Comparison of ENCODE assay signal across 8 mouse cellular contexts in genomic region chr17:13683411-13684174, GRCm38 (mm10).
DNase-seq lines count a peak whose midpoint lies in the region; ATAC-seq and TF ChIP-seq lines count a peak whose summit lies in the region.

No protein-coding gene starts in this region.

- peak overlapping the region; percentile 21; the same call in 1 of the 2 replicates for H3K4me2 ChIP-seq in forebrain, postnatal 0 days (ENCODE audit: low read depth)
- peak overlapping the region; percentile 29 for H3K4me2 ChIP-seq in hindbrain, embryonic 14.5 days (replicated peaks)
- H3K4me2 ChIP-seq in midbrain, postnatal 0 days (ENCODE audit: low read depth, low read length, poor library complexity, severe bottlenecking): peak overlapping the region; percentile 26; the same call in 1 of the 2 replicates

- H3K4me3 ChIP-seq in forebrain, postnatal 0 days (ENCODE audit: low read depth, low read length): peak overlapping the region; percentile 9; the same call in 1 of the 2 replicates
- H3K4me3 ChIP-seq in hindbrain, embryonic 14.5 days (replicated peaks; ENCODE audit: low read length): peak overlapping the region; percentile 21
- H3K4me3 ChIP-seq in liver, adult 2 months (ENCODE audit: insufficient read depth, low read depth, low read length): no peak overlapping the region
- 0 out of 2 replicates have a peak overlapping the region, but pooled peaks have one; percentile 14 for H3K4me3 ChIP-seq in midbrain, postnatal 0 days (ENCODE audit: low read depth, low read length)

- H3K9me3 ChIP-seq in forebrain, postnatal 0 days (ENCODE audit: low read length): no peaks in the 10 kb centered on the region
- H3K9me3 ChIP-seq in hindbrain, embryonic 14.5 days (ENCODE audit: control insufficient read depth, low read length): no peaks in the 10 kb centered on the region
- no peaks in the 10 kb centered on the region for H3K9me3 ChIP-seq in midbrain, postnatal 0 days (ENCODE audit: low read length)

- H3K79me2 ChIP-seq in liver, adult 2 months (ENCODE audit: control insufficient read depth, insufficient read depth, low read length): no peaks in the 10 kb centered on the region

- ATAC-seq in forebrain, postnatal 0 days: peak; percentile 61
- ATAC-seq in hindbrain, embryonic 14.5 days (ENCODE audit: low FRiP score): peak; percentile 47; the same call in 1 of the 2 replicates
- ATAC-seq in midbrain, postnatal 0 days (ENCODE audit: low FRiP score): peak; percentile 53

- no peaks in the 10 kb centered on the region for H3K27me3 ChIP-seq in forebrain, postnatal 0 days (ENCODE audit: insufficient read depth, low read length)
- no peaks in the 10 kb centered on the region for H3K27me3 ChIP-seq in hindbrain, embryonic 14.5 days (ENCODE audit: control insufficient read depth, insufficient read depth, low read length)
- no peaks in the 10 kb centered on the region for H3K27me3 ChIP-seq in liver, adult 2 months (ENCODE audit: control insufficient read depth, insufficient read depth, low read length)
- H3K27me3 ChIP-seq in midbrain, postnatal 0 days (ENCODE audit: insufficient read depth, low read length): no peaks in the 10 kb centered on the region

- 20% methylated on average over 15 of the region's 15 CpGs for WGBS in forebrain, postnatal 0 days
- 17% methylated on average over 15 of the region's 15 CpGs for WGBS in hindbrain, embryonic 14.5 days
- WGBS in liver, adult 2 months: 64% methylated on average over 15 of the region's 15 CpGs
- WGBS in midbrain, postnatal 0 days: 26% methylated on average over 14 of the region's 15 CpGs

- no peak overlapping the region for H3K9ac ChIP-seq in forebrain, postnatal 0 days
- 0 out of 2 replicates have a peak overlapping the region, but pooled peaks have one; percentile 31 for H3K9ac ChIP-seq in hindbrain, embryonic 14.5 days
- no peak overlapping the region for H3K9ac ChIP-seq in liver, adult 2 months (ENCODE audit: low read depth, low read length)
- no peak overlapping the region for H3K9ac ChIP-seq in midbrain, postnatal 0 days (replicated peaks; ENCODE audit: low read length, poor library complexity, severe bottlenecking)

- no peaks in the 10 kb centered on the region for H3K36me3 ChIP-seq in forebrain, postnatal 0 days (ENCODE audit: insufficient read depth)
- H3K36me3 ChIP-seq in hindbrain, embryonic 14.5 days (replicated peaks; ENCODE audit: control insufficient read depth, insufficient read depth): no peaks in the 10 kb centered on the region
- H3K36me3 ChIP-seq in liver, adult 2 months (ENCODE audit: control insufficient read depth, insufficient read depth, low read length): no peaks in the 10 kb centered on the region
- no peaks in the 10 kb centered on the region for H3K36me3 ChIP-seq in midbrain, postnatal 0 days (ENCODE audit: insufficient read depth, low read length)

- TF ChIP-seq CTCF in forebrain, postnatal 0 days (IDR thresholded peaks at IDR 0.05; ENCODE audit: low read depth): no peak
- TF ChIP-seq CTCF in liver, adult 2 months (IDR thresholded peaks at IDR 0.05; ENCODE audit: low read depth, low read length): no peak
- no peak for TF ChIP-seq CTCF in midbrain, postnatal 0 days (IDR thresholded peaks at IDR 0.05)

- H3K27ac ChIP-seq in forebrain, postnatal 0 days (ENCODE audit: low read depth, low read length): peak overlapping the region; percentile 62
- peak overlapping the region; percentile 62 for H3K27ac ChIP-seq in hindbrain, embryonic 14.5 days
- H3K27ac ChIP-seq in liver, adult 2 months (replicated peaks; ENCODE audit: insufficient read depth, low read depth, low read length): peak overlapping the region; percentile 35
- H3K27ac ChIP-seq in midbrain, postnatal 0 days (ENCODE audit: low read depth, low read length): 0 out of 2 replicates have a peak overlapping the region, but pooled peaks have one; percentile 7

- TF ChIP-seq POLR2A in liver, adult 2 months (IDR thresholded peaks at IDR 0.05; ENCODE audit: extremely low read depth, insufficient read depth, low read length): no peak

- H3K4me1 ChIP-seq in forebrain, postnatal 0 days (ENCODE audit: insufficient read depth): peaks cover 7% of the 10 kb centered on the region; the same call in 1 of the 2 replicates
- 0 out of 2 replicates have a peak, but pooled peaks cover 9% of the 10 kb centered on the region for H3K4me1 ChIP-seq in hindbrain, embryonic 14.5 days (replicated peaks; ENCODE audit: control insufficient read depth, insufficient read depth, low read length)
- H3K4me1 ChIP-seq in liver, adult 2 months (ENCODE audit: control insufficient read depth, insufficient read depth, low read length): no peaks in the 10 kb centered on the region
- 0 out of 2 replicates have a peak, but pooled peaks cover 9% of the 10 kb centered on the region for H3K4me1 ChIP-seq in midbrain, postnatal 0 days (ENCODE audit: insufficient read depth, low read length)

- DNase-seq in A20 (ENCODE audit: low read depth, low spot score): peak; percentile 95
- peak; percentile 64 for DNase-seq in adrenal gland, postnatal 10 days
- peak; percentile 46 for DNase-seq in forebrain, postnatal 0 days
- DNase-seq in hindbrain, embryonic 14.5 days (ENCODE audit: low spot score): peak; percentile 46
- no peak for DNase-seq in liver, adult 2 months (ENCODE audit: extremely low read depth, low read depth, low spot score)
- peak; percentile 47 for DNase-seq in midbrain, postnatal 0 days (ENCODE audit: low spot score)
- DNase-seq in thymus, adult 18-20 months: peak; percentile 64 to 75
- no peak for DNase-seq in cerebellum, adult 18-20 months

Comparison
In these comparisons a context has a peak if more than half of its experiments do, and no peak if none do; other contexts are left out.
1. DNase-seq: peak in A20 (single experiment), adrenal gland, postnatal 10 days (single experiment), forebrain, postnatal 0 days (single experiment), hindbrain, embryonic 14.5 days (single experiment), midbrain, postnatal 0 days (single experiment) and thymus, adult 18-20 months (2 of 2); none in liver, adult 2 months (single experiment) and cerebellum, adult 18-20 months (0 of 2).
2. H3K27ac ChIP-seq: peak in every context shown above with its lines; median percentile 62 in forebrain, postnatal 0 days; 62 in hindbrain, embryonic 14.5 days; 35 in liver, adult 2 months; 7 in midbrain, postnatal 0 days.
3. Peak in every context shown above with its lines, with median percentiles within 50 percentile points of each other: ATAC-seq and H3K4me2 ChIP-seq.